Mouse (Mus musculus): Measurements from ENCODE around the gene Cox5a. TPM values are rescaled to one million over a fixed set of nuclear protein-coding genes. Genes with fewer than 3 reads are reported as not detected.

Cox5a gene
- polyA plus RNA-seq, 1 experiment from 2014 or later, result 702 TPM

DNA sequence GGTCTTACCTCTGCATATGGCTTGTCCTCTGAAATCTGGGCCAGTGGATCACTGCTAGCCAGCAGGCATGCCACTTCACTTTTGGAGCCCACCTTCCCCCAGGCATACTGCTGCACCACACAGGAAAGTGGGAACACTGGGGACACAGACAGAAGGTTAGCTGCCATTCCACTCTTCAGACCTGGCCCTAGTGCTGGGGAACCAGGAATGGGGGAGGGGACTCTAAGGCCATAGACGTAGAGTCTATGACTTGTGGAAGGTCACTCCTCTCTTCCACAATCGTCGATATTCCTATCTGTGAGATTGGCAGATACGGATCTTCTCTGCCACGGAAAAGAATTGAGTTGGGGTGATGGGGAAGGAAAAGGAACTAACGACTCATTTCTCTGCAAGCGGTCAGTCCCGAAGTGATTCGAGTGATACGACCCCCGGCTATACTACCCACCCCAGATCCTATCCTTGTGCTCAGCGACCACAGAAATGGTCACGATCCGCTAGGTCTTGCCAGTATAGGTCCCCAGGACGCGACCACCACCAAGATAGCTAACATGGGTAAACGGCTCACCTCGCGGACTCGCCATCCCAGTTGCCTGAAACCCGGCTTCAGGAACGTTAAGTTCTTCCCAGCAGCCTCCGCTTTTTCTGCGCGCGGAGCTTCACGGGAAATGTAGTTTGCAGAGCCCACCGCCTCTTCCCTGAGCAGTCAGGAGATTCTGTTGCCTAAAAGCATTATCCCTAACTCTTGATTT is 31.2 kb downstream of the Cox5a start, which contains the start of gene Mpi:
Gene Mpi (minus strand): TSS at position 625 of the 749 bp plus-strand sequence.
- no peaks in the 10 kb centered on the region for H3K9me3 ChIP-seq (ENCODE audit: control insufficient read depth, low read length)
- ATAC-seq (ENCODE audit: low FRiP score), result peak; percentile 66; the same call in 1 of the 2 replicates
- peak within 1 kb of the TSS; percentile 67 for H3K4me2 ChIP-seq (replicated peaks; ENCODE audit: low read depth, low read length)
- H3K36me3 ChIP-seq (ENCODE audit: control insufficient read depth, insufficient read depth, low read length), result 0 out of 2 replicates have a peak, but pooled peaks cover 2% of the 10 kb centered on the region
- DNase-seq (ENCODE audit: low spot score), result peak; percentile 86
- peak within 1 kb of the TSS; percentile 80 for H3K9ac ChIP-seq (ENCODE audit: low read depth, low read length)
- H3K27ac ChIP-seq (ENCODE audit: low read depth, low read length), result no peak within 1 kb of the TSS
- peak within 1 kb of the TSS; percentile 75 for H3K4me3 ChIP-seq (ENCODE audit: low read depth, low read length)
- H3K27me3 ChIP-seq (ENCODE audit: control insufficient read depth, insufficient read depth, low read length), result no peaks in the 10 kb centered on the region
- H3K4me1 ChIP-seq (replicated peaks; ENCODE audit: control insufficient read depth, insufficient read depth, low read length), result peaks cover 4% of the 10 kb centered on the region
- 1% methylated on average over 28 of the region's 28 CpGs for WGBS

DNA sequence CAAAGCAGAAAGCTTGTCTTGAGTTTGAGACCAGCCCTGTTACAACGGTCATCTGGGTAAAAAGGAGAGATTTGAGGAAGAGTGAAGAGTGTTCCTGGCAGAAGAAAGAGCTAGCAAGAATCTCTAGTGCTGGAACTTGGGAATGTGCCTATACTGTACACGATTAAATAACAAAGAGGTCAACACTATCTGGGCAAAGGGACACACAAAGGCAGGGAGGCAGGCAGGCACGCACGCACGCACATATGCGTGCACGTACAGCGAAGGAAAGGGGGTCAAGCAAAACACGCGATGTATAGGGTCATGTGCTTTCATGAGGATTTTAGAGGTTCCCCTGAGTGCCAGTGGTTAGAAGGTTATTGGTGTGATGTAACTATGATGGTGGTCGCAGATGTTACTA is 32.0 kb downstream of the Cox5a start:
- Histone ChIP-seq H3K9me3 (ENCODE audit: control insufficient read depth, low read length) (no peaks in the 10 kb centered on the region), H3K9ac (ENCODE audit: low read depth, low read length) (no peak overlapping the region), H3K36me3 (ENCODE audit: control insufficient read depth, insufficient read depth, low read length) (0 out of 2 replicates have a peak, but pooled peaks cover 2% of the 10 kb centered on the region), H3K4me2 (replicated peaks; ENCODE audit: low read depth, low read length) (no peak overlapping the region), H3K4me1 (replicated peaks; ENCODE audit: control insufficient read depth, insufficient read depth, low read length) (peaks cover 4% of the 10 kb centered on the region), H3K27ac (ENCODE audit: low read depth, low read length) (no peak overlapping the region), H3K27me3 (ENCODE audit: control insufficient read depth, insufficient read depth, low read length) (no peaks in the 10 kb centered on the region), H3K4me3 (ENCODE audit: low read depth, low read length) (no peak overlapping the region)
- ATAC-seq (ENCODE audit: low FRiP score) (no peak), DNase-seq (ENCODE audit: low spot score) (no peak)
- 67% methylated on average over 11 of the region's 11 CpGs for WGBS

DNA sequence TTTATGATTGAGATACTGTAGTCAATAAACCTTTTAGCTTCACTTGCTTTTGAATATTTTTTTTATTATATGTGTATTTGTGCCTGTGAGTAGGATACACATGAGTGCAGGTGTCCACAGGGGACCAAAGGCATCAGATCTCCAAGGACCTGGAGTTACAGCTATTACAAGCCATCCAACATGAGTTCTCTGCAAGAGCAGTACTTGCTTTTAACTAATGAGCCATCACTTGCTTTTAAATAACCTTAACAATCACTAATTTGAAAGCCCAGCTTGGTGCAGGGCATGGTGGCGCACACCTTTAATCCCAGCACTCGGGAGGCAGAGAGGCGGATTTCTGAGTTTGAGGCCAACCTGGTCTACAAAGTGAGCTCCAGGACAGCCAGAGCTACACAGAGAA is 33.7 kb downstream of the Cox5a start:
- Histone ChIP-seq H3K4me1 (replicated peaks; ENCODE audit: control insufficient read depth, insufficient read depth, low read length) (peaks cover 4% of the 10 kb centered on the region), H3K27ac (ENCODE audit: low read depth, low read length) (no peak overlapping the region), H3K9me3 (ENCODE audit: control insufficient read depth, low read length) (no peaks in the 10 kb centered on the region), H3K4me2 (replicated peaks; ENCODE audit: low read depth, low read length) (no peak overlapping the region), H3K4me3 (ENCODE audit: low read depth, low read length) (no peak overlapping the region), H3K9ac (ENCODE audit: low read depth, low read length) (no peak overlapping the region), H3K36me3 (ENCODE audit: control insufficient read depth, insufficient read depth, low read length) (no peaks in the 10 kb centered on the region), H3K27me3 (ENCODE audit: control insufficient read depth, insufficient read depth, low read length) (no peaks in the 10 kb centered on the region)
- WGBS, result 35% methylated on average over 3 of the region's 3 CpGs
- DNase-seq (ENCODE audit: low spot score) (no peak), ATAC-seq (ENCODE audit: low FRiP score) (no peak)

DNA sequence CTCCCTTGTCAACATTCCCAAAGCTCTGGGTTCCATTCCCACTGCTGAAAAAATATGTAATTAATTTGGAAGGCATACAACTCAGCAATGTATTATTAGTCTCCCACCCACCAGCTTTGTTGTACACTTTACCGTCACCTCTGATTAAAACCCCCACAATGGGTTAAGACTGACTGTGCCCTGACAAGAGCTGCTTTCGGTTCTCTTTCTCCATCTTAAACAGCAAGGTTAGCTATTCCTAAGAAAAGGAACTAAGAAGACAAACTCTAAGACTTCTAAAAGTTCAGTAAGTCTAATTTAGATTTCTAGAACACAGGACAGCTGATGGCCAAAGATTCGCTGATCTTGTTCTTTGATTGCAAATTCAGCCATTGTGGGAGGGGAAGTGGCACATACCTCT is 36.1 kb downstream of the Cox5a start:
- H3K4me2 ChIP-seq (replicated peaks; ENCODE audit: low read depth, low read length), result no peak overlapping the region
- H3K36me3 ChIP-seq (ENCODE audit: control insufficient read depth, insufficient read depth, low read length), result no peaks in the 10 kb centered on the region
- DNase-seq (ENCODE audit: low spot score) (no peak), ATAC-seq (ENCODE audit: low FRiP score) (no peak)
- no peaks in the 10 kb centered on the region for H3K27me3 ChIP-seq (ENCODE audit: control insufficient read depth, insufficient read depth, low read length)
- H3K9ac ChIP-seq (ENCODE audit: low read depth, low read length), result no peak overlapping the region
- no peak overlapping the region for H3K4me3 ChIP-seq (ENCODE audit: low read depth, low read length)
- peaks cover 5% of the 10 kb centered on the region; the same call in 1 of the 2 replicates for H3K4me1 ChIP-seq (replicated peaks; ENCODE audit: control insufficient read depth, insufficient read depth, low read length)
- WGBS, result 80% methylated on average over 3 of the region's 3 CpGs
- no peaks in the 10 kb centered on the region for H3K9me3 ChIP-seq (ENCODE audit: control insufficient read depth, low read length)
- H3K27ac ChIP-seq (ENCODE audit: low read depth, low read length), result no peak overlapping the region

DNA sequence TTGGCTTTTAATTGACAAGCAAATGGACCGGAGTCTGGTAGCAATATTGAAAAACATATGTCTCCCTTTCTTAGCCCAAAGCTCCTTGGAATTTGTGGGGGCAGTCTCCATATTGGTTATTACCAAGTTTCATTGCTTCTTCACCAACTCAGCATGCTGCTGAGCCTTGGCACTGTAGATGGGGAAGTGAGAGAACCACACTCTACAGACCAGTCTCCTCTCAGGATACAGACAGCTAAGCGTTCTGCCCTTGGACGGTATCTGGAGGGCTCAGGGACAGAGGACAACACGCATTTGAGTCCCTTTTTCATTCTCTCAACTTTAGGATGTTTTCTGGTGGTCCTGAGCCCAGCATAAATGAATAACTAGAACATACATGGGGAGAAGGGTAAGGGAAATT is 37.6 kb downstream of the Cox5a start:
- Histone ChIP-seq H3K36me3 (ENCODE audit: control insufficient read depth, insufficient read depth, low read length) (no peaks in the 10 kb centered on the region), H3K9me3 (ENCODE audit: control insufficient read depth, low read length) (no peaks in the 10 kb centered on the region), H3K4me2 (replicated peaks; ENCODE audit: low read depth, low read length) (no peak overlapping the region), H3K27ac (ENCODE audit: low read depth, low read length) (no peak overlapping the region), H3K9ac (ENCODE audit: low read depth, low read length) (no peak overlapping the region), H3K4me3 (ENCODE audit: low read depth, low read length) (no peak overlapping the region), H3K27me3 (ENCODE audit: control insufficient read depth, insufficient read depth, low read length) (no peaks in the 10 kb centered on the region), H3K4me1 (replicated peaks; ENCODE audit: control insufficient read depth, insufficient read depth, low read length) (peaks cover 5% of the 10 kb centered on the region; the same call in 1 of the 2 replicates)
- no peak for DNase-seq (ENCODE audit: low spot score)
- no peak for ATAC-seq (ENCODE audit: low FRiP score)
- WGBS, result 89% methylated on average over 4 of the region's 4 CpGs

DNA sequence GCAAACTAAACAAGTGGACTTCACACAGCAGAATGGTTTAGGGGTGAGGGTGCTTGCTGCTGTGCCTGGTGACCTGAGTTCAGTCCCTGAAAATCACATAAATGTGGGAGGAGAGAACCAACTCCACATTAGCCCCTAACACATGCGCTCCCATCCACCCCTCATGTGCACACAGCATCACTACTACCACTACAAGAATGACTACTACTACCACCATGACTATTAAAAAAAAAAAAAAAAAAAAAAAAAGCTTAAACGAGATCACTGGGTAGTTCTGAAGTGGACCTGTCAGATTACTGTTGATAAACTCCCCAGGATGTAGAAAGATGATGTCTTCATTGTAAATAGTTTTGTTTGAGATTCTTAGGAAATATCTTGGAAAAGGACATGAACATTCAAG is 38.5 kb downstream of the Cox5a start:
- no peaks in the 10 kb centered on the region for H3K9me3 ChIP-seq (ENCODE audit: control insufficient read depth, low read length)
- H3K4me2 ChIP-seq (replicated peaks; ENCODE audit: low read depth, low read length), result no peak overlapping the region
- H3K9ac ChIP-seq (ENCODE audit: low read depth, low read length), result no peak overlapping the region
- H3K4me3 ChIP-seq (ENCODE audit: low read depth, low read length), result no peak overlapping the region
- H3K27ac ChIP-seq (ENCODE audit: low read depth, low read length), result no peak overlapping the region
- no peaks in the 10 kb centered on the region for H3K27me3 ChIP-seq (ENCODE audit: control insufficient read depth, insufficient read depth, low read length)
- H3K36me3 ChIP-seq (ENCODE audit: control insufficient read depth, insufficient read depth, low read length), result no peaks in the 10 kb centered on the region
- WGBS, result 77% methylated on average over 2 of the region's 2 CpGs
- H3K4me1 ChIP-seq (replicated peaks; ENCODE audit: control insufficient read depth, insufficient read depth, low read length), result peaks cover 5% of the 10 kb centered on the region; the same call in 1 of the 2 replicates
- ATAC-seq (ENCODE audit: low FRiP score), result no peak
- DNase-seq (ENCODE audit: low spot score), result no peak

DNA sequence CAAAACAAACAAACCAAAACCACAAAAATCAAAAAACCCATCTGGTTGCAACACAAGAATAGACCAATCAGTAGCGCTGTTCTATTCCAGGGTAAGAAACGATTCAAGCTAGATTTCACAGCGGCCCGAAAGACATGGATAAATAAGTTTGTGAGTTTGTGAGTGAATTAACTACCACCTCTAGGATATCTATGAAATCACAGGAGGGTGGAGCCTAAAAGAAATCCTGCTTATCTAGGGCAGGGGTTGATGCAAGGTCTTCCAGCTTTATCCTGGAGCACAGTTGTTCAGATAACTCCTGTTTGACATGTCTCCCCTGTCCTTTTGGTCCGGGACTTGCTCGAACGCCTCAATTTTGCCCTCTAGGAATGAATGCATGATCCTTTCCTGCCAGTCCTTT is 39.2 kb downstream of the Cox5a start:
- H3K4me1 ChIP-seq (replicated peaks; ENCODE audit: control insufficient read depth, insufficient read depth, low read length), result peaks cover 5% of the 10 kb centered on the region; the same call in 1 of the 2 replicates
- 26% methylated on average over 7 of the region's 7 CpGs for WGBS
- peak overlapping the region; percentile 68 for H3K9ac ChIP-seq (ENCODE audit: low read depth, low read length)
- ATAC-seq (ENCODE audit: low FRiP score), result no peak
- H3K4me3 ChIP-seq (ENCODE audit: low read depth, low read length), result peak overlapping the region; percentile 70
- no peaks in the 10 kb centered on the region for H3K27me3 ChIP-seq (ENCODE audit: control insufficient read depth, insufficient read depth, low read length)
- no peaks in the 10 kb centered on the region for H3K36me3 ChIP-seq (ENCODE audit: control insufficient read depth, insufficient read depth, low read length)
- no peak for DNase-seq (ENCODE audit: low spot score)
- no peaks in the 10 kb centered on the region for H3K9me3 ChIP-seq (ENCODE audit: control insufficient read depth, low read length)
- peak overlapping the region; percentile 72 for H3K27ac ChIP-seq (ENCODE audit: low read depth, low read length)
- peak overlapping the region; percentile 47 for H3K4me2 ChIP-seq (replicated peaks; ENCODE audit: low read depth, low read length)

DNA sequence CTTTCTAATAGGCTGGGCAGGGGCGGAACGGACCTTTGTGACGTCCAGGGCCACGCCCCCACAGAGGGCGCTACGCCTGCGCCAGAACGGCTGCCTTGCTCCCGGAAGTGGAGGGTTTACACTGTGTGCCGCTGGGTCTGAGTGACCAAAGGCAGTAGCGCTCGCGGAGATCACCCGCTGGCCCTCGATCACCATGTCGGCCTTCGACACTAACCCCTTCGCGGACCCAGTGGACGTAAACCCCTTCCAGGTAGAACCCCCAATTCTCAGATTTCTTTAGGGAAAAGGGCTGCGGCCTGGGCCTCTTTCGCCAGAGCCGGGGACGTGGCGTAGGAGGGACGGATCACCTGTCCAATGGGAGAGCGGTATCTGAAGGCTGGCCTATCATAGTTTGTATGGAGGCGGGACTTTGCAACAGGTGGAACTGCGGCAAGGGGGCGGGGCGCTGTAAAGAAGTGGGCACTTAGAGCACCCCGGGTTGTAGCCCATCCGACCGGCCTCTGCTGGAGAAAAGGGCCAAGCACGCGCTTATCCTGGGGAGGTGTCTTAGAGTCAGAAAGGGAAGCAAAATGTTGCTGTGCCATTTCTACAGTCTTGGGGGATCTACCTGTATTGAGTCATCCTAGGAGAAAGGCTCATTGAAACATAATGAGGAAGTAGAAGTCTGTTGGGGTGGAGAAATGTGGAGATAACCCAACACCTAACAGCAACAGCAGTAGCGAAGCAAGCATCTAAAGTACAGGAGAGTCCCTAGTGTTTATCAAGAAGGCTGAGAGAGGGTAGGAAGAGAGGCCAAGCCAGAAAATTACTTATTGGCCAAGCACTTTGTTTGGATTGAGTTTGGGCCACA is 40.0 kb downstream of the Cox5a start, which contains the start of gene Scamp2:
Gene Scamp2 (plus strand): TSS at position 83 of the 850 bp plus-strand sequence.
- Histone ChIP-seq H3K9ac (ENCODE audit: low read depth, low read length) (peak within 1 kb of the TSS; percentile 68), H3K27me3 (ENCODE audit: control insufficient read depth, insufficient read depth, low read length) (no peaks in the 10 kb centered on the region), H3K36me3 (ENCODE audit: control insufficient read depth, insufficient read depth, low read length) (no peaks in the 10 kb centered on the region), H3K4me1 (replicated peaks; ENCODE audit: control insufficient read depth, insufficient read depth, low read length) (peaks cover 5% of the 10 kb centered on the region; the same call in 1 of the 2 replicates), H3K9me3 (ENCODE audit: control insufficient read depth, low read length) (no peaks in the 10 kb centered on the region), H3K27ac (ENCODE audit: low read depth, low read length) (peak within 1 kb of the TSS; percentile 72), H3K4me2 (replicated peaks; ENCODE audit: low read depth, low read length) (peak within 1 kb of the TSS; percentile 65), H3K4me3 (ENCODE audit: low read depth, low read length) (peak within 1 kb of the TSS; percentile 70)
- 1% methylated on average over 35 of the region's 37 CpGs for WGBS
- peak; percentile 95 for DNase-seq (ENCODE audit: low spot score)
- ATAC-seq (ENCODE audit: low FRiP score), result peak; percentile 100
